Mouse (Mus musculus): Measurements from ENCODE around the gene Wwox.

Gene Wwox

DNA sequence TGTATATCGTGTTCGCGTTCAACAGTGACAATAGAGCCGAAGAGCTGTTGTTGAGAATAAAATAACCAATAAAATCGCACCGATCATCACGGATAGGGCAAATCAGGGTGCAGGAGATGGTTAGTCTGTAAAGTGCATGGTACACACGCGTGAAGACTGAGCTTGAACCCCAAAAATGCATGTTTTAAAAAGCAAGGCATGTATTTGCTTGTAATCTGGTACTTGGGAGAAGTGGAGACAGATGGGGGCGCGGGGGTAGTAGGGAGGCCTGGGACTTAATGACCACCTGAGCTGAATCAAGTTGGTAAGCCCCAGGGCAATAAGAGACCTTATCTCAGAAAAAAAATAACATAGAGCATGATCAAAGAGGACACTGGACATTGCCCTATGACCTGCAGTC, 919.0 kb downstream of the Wwox start:
- DNase-seq (ENCODE audit: low spot score) = no peak

DNA sequence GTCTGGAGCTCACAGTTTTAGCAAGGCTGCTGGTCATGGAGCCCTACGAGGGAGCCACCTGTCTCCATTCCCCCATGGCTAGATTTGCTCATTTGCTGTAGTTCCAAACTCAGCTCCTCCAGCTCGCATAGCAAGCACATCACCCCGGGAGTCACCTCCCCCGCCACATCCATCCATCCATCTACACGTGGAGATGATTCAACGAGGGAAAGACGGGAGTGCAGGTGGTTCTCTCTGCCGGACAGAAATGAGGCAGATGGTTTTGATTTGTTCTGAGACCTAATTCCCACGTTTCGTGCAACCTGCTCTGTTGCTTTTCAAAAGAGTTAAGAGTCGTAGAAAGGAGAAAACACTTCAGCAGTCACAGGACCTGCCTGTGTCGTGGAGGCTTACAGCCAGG, 920.2 kb downstream of the Wwox start:
- no peak for DNase-seq (ENCODE audit: low spot score)

DNA sequence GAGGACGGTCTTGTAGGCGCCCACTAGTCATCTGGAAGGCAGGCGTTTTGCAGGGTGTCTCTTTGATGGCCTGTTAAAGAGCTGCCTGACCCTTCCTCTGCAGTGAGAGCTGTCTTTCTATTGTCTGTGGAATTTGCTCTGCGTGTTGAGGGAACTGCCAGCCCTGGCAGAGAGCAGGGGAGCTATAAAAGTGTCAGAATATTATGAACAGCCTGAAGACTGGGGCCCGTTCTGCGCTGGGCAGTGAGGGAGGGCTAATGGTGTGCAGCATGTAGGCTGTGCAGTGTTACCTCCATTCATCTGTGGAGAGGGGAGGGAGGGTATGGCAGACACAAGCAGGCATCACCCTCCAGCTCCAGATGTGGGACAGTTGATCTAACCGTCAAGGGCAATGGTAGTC, 923.1 kb downstream of the Wwox start:
- no peak for DNase-seq (ENCODE audit: low spot score)

DNA sequence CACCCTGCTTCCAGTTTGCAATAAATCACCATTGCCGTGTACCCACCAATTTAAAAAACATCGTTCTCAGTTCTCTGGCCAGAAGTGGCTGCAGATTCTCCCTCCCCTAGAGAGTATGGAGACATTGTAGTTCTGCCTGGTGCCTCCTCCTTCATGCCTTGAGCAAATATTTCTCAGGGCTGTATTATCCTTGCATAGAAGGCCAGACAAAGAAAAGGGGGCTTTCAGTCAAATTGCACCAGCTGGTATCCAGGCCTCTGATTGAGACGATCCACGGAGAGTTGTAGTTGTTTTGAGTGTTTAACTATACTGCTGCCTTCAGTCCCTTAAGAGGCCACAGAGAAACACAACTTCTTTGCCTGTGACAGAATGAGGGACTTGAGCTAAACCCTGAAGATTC, 935.5 kb downstream of the Wwox start:
- no peak for DNase-seq (ENCODE audit: low spot score)

DNA sequence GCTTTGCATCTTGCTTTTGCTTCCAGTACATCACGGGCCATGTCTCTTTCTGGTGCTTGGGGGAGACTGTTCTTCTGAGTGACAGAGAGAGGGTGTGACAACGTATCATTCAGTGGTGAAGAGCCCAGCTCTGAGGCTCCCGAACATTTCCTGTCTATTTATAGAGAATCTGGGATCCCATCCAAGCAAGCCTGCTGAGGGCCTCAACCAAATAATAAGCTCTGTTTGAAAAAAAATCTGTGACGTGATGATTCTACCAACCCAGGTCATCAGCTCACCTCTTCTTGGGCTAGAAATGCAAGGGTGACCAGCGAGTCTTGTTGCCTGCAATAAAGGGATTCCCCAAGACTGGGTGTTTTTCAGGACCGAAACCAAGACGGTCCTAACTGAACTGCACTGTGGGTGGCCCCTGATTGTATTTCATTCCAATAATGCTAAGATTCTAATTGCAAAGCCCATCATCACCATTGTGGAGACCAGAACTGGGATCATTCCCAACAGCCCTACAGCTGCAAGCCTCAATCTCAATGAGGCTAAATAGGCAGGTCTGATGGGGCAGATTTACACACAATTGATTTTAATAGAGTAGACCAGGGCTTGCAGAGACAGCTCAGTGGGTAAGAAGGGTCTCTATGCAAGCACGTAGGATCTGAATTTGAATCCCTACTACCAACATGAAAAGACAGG, 936.0 kb downstream of the Wwox start:
- no peak for DNase-seq (ENCODE audit: low spot score)

DNA sequence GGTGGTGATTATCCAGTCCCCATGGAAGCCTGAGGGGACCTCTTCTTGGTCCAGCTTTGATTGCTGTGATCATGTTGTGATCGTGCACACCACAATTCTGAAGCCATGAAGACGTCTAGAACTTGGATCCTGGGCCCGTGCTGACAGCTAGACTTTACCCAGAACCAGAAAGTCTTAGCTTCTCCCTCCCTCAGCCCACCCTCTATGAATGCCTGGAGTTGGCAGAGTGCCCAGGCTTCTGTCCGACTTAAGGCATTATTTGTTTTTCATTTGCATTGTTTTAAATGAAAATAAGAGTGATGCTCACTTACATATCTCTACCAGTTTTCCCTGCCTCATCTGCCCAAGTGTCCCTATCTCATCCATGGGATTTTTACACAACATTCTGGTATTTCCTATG, 937.9 kb downstream of the Wwox start:
- no peak for DNase-seq (ENCODE audit: low spot score)

DNA sequence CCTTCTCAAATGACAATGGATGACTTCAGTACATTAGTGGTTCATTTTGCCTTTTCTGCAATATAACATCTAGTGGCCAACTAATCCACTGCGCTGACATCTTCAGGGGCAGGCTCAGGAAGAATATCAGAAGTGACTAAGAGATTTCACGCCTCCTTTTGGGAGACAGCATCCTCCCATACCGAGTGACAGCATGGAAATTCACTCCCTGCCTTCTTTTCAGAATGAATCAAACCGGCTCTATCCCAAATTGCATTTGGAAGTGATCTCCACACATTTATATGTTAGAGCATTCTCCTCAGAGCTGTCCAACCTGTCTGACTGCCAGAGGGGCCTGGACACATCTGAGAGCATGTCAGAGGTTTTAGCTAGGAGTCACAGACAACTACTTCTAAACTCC, 940.6 kb downstream of the Wwox start:
- no peak for DNase-seq (ENCODE audit: low spot score)

DNA sequence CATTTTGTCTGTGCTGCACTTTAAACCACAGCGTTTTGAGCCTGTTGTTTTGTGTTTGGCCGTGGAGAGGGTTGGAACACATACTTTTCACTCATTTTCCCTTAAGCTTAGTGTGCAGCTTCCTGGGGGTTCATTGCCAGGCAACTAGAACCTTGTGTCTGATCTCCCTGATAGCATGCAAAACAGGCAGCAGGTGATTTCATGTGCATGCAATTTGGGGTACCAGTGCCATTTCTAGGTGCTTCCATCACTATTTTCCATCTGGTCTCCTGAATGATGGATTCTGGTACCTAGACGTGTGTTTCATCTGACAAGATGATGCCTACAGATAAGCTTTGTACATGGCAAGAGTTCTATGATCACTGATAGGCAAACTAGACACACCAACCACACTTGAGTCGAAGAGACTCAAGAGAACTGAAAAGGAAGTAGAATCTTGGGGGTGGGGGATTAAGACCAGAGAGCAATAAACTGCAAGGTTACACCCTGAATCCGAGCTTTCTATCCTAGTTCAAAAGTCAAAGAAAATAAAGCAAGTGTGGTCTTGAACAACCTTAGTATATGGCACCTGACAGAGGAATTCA, 951.6 kb downstream of the Wwox start:
- DNase-seq (ENCODE audit: low spot score) = no peak

DNA sequence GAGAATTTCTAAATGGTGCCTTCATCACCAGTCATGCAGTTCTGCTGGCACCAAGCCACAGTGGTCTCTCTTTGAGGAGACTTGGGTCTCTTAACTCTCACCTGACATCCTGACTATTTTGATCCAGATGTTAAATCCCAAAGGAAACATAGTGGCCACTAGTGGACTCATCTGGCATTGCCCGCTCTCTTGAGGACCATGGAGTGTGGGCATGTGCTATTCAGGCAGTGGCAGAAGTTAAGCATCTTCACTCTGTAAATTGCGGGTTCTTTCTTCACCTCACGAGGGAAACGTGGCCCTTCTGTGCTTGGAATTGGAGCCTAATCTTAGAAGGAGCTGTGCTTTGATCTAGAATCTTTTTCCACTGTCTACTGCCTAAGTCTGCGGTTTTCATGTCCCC, 956.4 kb downstream of the Wwox start:
- DNase-seq (ENCODE audit: low spot score) = no peak

DNA sequence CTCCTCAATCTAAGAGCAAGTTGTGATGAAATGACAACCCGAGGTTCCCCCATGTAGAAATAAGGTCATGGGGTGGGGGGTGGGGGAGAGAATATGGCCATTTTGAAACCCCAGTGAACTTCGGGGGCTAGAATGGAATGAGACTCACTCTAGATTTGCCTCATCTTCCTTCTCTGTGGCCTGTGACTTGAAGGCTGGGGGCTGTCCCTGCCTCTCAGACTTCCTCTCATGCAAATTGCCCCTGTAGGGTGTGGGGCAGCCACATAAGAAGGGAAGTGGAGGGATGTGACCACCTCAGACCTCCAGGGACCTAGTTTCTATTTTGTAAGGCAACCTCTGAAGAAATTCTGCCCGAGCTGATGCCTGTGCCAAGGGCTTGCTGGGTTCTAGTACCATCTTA, 958.5 kb downstream of the Wwox start:
- no peak for DNase-seq (ENCODE audit: low spot score)

DNA sequence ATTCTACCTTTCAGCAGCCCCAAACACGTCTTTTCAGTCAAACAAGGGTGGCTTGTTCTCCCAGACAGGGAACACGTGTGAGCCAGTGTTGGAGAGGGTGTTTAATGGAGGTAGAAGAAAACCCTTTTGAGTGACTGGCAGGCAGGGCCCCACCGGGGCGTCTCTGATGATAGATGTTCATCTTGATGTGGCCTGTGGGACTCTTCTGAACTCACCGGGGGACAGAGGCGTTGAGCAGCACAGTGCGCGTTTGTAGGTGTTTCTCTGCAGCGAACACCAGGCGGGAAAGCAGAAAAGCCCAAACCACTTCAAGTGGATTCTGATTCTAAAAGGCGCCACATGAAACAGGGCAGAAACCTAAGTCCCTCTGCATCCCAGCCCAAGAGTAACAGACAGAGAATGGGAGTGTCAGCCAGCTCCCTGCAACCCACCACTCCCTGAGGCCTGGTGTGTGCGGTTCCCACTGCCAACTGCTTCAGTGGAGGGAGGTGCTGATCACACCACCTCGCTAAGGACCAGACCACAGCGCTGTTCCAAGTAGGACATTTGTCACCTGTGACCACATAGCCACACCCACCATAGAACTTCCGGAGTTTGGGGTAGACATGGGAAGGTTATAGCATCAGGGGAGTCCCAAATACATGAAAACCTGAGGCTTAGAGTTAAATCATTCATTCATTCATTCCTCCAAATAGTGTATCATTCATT, 960.7 kb downstream of the Wwox start:
- no peak for DNase-seq (ENCODE audit: low spot score)

Measured in ovary, adult 18-20 months (tissue).